Mouse (Mus musculus): ENCODE data around the gene Mtus2.

DNA sequence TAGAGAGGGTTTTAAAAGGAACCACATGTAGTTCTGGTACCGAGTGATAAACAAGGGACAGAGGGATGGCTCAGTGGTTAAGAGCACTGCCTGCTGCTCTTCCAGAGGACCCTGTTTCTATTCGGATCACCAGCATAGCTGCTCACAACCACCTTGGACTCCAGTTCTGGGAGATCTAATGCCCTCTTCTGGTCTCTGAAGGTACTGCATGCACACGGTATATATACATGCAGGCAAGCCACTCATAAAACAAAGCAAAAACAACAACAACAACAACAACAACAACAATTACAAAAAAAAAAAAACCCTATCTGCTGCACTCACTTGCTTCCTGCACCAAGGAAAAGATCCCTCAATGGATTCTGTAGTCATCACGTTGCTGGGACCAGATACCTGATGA lies 104.7 kb downstream of the Mtus2 start:
- no peak for TF ChIP-seq ZNF384 (IDR thresholded peaks at IDR 0.05; ENCODE audit: low read depth, low read length)
- no peak for TF ChIP-seq CTCF (conservative IDR thresholded peaks at IDR 0.05 in 1 of 2, IDR thresholded peaks at IDR 0.05 in 1 of 2; ENCODE audit: low read depth in 2 of 2, low read length in 2 of 2)
- TF ChIP-seq SMC3 (IDR thresholded peaks at IDR 0.05; ENCODE audit: low read depth, low read length): no peak
- TF ChIP-seq MAX (IDR thresholded peaks at IDR 0.05; ENCODE audit: low read length): no peak
- TF ChIP-seq MAFK (IDR thresholded peaks at IDR 0.05; ENCODE audit: insufficient replicate concordance, low read length): no peak
- TF ChIP-seq EP300 (IDR thresholded peaks at IDR 0.05; ENCODE audit: low read length): no peak
- TF ChIP-seq NELFE (IDR thresholded peaks at IDR 0.05; ENCODE audit: low read depth, low read length): no peak
- no peak for TF ChIP-seq CHD1 (IDR thresholded peaks at IDR 0.05; ENCODE audit: low read depth, low read length)
- no peak for TF ChIP-seq POLR2A (IDR thresholded peaks at IDR 0.05; ENCODE audit: low read depth, low read length)
- TF ChIP-seq TCF12 (IDR thresholded peaks at IDR 0.05; ENCODE audit: low read depth, low read length): no peak
- TF ChIP-seq ZC3H11A (IDR thresholded peaks at IDR 0.05; ENCODE audit: low read depth, low read length): no peak
- TF ChIP-seq CHD2 (IDR thresholded peaks at IDR 0.05; ENCODE audit: low read length): no peak

Measured in CH12.LX (cell line).